Mouse (Mus musculus) lung, postnatal 36 days (tissue): ENCODE data around the gene Glo1.
"Not testable (repeated sequence)": the region's sequence is repeated elsewhere in the genome, so short reads cannot be mapped to it uniquely, and the experiment has no call there.

ENCODE experiments used
- DNase-seq: peaks from one replicate; pipeline ENCODE4 v3.0.0; 2022; ENCODE audit warnings: mixed read lengths

The Glo1 gene

DNA sequence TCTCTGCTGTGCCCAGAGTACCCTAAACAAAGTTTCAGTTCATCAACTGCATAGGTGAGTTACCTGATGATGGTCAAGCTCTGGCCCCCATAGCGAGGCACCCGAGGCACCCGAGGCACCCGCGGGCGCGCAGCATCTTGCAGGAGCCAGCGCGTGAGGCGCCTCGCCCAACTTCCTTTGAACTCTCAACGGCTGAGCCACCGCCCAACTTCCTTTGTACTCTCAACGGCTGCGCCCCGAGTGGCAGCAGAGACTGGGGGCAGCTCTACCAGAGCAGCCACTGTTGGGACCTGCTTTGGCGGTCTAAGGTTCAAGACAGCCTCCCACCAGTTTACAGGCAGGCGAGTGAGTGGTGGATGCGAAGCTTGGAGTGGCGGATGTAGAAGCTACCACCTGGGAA is at the start of gene Glo1:
Gene Glo1 (minus strand): TSS at position 153 of the 400 bp plus-strand sequence.
- DNase-seq, result not testable (repeated sequence)

- DNase-seq, result no peak
These were observed 48.5 kb upstream of the Glo1 start for GRCm38 (mm10) chr17:30675021-30675740.

- DNase-seq, result no peak
These were observed 46.4 kb upstream of the Glo1 start for GRCm38 (mm10) chr17:30673023-30673422.

DNA sequence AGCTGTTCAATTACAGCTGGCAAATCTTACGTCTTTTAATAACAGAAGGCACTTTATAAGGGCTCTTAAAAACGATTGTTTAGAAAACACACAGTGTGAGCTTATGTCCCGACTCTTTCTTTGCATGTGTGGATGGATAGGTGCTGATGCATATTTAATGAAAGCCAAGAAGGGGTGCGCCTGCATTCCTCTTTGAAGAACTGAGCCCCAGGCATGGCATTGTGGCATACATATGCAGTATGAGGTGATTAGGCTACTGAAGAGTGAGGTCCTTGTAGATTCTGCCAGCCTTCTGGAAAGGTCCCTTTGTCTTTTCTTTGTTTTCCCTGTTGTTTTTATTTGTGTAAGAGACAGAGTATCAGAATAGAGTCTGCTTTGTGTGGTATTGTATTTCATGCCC is 45.9 kb upstream of the Glo1 start:
- no peak for DNase-seq

- no peak for DNase-seq
These were observed 38.2 kb upstream of the Glo1 start for GRCm38 (mm10) chr17:30664856-30665255.

GRCm38 (mm10) chr17:30663170-30663569 is 36.5 kb upstream of the Glo1 start:
- DNase-seq, result no peak

- no peak for DNase-seq
These were observed 35.5 kb upstream of the Glo1 start for GRCm38 (mm10) chr17:30662131-30662530.

DNA sequence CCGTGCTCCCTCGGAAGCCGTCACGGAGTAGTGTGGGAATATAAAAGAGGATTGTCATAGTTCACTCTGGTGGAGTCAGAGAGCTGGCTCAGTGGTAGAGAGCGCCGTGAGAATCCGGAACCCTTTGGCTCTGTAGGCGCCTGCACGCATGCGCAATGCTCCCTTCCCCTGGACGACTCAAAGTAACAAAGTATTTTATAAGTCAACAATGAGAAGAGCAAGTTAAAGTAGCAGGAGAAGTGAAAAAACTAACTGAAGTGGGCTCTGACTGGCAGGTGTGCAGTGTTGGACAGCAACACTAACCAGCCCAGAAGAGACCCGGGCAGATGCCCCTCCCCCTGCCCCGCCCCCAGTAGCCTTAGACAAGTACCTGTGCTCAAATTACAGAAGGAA is 31.5 kb upstream of the Glo1 start:
- DNase-seq, result peak; percentile 95

DNA sequence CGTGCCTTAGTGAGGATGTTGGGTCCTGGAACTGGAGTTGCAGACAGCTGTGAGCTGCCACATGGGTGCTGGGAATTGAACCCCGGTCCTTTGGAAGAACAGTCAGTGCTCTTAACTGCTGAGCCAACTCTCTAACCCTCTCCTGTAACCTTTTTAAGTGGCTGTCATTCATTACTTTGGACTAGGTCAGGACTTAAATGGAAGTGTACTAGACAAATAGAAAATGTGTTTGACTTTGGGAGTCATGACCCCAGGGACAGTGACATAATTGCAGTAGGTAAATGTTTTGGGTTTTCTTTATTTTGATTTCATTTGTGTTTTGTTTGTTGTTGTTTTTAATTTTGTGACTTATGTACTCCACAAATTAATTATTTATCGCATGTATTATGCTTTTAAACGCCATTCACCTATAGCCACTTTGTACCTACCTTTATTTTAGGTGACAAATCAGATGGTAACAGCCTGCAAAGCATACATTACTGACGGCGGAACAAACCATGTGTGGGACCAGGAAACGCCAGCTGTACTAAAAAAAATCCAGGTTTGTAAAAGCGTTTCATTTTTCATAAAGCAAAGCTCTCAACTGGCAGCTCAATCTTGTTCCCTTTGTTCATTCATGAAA is 31.0 kb upstream of the Glo1 start:
- peak; percentile 12 for DNase-seq

DNA sequence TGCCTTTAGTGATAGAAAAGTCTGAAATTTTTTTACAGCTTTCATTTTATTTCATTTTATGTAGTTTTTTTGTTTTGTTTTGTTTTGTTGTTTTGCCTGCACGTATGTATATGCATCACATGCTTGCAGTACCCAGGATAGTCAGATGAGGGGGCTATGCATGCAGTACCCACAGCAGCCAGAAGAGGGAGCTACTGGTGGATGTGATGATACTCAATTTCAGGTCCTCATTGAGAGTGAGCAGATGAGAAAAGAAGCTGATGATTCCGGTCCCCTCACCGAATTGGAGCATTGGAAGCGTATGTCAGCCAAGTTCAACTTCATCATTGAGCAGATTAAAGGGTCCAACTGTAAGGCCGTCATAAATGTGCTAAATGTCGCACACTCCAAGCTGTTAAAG is 26.3 kb upstream of the Glo1 start:
- DNase-seq, result no peak

GRCm38 (mm10) chr17:30648770-30649169 is 22.1 kb upstream of the Glo1 start:
- DNase-seq, result no peak

- DNase-seq, result no peak
These were observed 14.2 kb upstream of the Glo1 start for GRCm38 (mm10) chr17:30640896-30641295.

DNA sequence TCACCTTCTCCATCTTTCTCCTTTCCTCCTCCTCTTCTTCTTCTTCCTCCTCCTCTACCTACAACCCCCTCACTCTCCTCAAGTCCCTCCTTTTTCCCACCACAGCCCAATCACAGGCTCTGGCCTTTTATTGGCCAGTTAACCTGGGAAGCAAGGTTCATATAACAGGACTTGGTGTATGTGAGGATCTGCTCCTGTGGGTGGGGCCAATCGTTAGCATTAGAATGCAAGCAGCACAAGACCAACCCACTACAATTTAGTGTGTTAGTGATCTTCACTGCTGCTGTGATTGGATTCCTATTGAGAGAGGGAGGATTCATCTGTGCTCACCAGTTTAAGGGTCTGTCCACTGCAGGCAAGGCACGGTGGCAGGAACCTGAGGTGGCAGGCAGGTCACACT is 12.3 kb upstream of the Glo1 start:
- no peak for DNase-seq

GRCm38 (mm10) chr17:30637714-30638113 is 11.0 kb upstream of the Glo1 start:
- no peak for DNase-seq

- peak; percentile 36 for DNase-seq
These were observed 8.7 kb upstream of the Glo1 start for GRCm38 (mm10) chr17:30635367-30635766.

- DNase-seq, result not testable (repeated sequence)
These were observed 2.5 kb downstream of the Glo1 start, which contains the start of gene Dnah8 for GRCm38 (mm10) chr17:30624132-30624531. Gene Dnah8 (plus strand): TSS chr17:30624354.

GRCm38 (mm10) chr17:30623200-30623599 is 3.5 kb downstream of the Glo1 start:
- no peak for DNase-seq

- DNase-seq, result no peak
These were observed 5.2 kb downstream of the Glo1 start for GRCm38 (mm10) chr17:30621450-30621849.

DNA sequence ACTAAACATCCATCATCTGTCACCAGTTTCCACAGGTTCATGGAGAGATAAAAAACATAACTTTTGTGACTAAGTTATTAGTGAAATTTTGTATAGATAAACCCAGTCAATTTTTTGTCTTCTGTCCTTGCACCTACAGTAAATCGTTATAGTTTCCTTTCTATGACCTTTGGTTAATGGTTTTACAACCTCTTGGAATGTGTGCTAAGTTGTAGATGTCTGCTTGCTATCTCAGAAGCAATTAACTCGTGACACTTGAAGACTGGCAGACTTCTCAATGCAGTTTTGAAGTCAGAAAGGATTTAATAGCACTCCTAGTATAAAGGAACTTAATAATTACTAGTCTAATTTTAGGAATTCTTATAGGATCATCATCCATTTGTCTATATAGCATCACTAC is 6.1 kb downstream of the Glo1 start:
- no peak for DNase-seq

DNA sequence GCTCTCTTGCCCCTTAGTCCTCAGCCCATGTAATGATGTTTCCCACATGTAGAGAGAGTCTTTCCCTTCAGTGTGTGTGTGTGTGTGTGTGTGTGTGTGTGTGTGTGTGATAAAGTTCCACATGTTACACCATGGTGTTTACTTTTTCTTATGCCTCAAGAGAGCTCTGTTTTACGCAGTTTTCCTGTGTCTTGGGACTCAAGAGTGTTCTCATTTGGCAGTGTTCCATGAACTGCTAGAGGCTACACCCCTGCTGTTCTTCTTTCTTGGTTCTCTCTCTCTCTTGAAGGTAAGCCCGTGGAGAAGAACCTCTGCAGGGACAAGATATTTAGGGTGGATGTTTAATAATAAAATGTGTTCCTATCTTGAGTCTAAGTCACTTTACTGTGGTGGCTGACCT is 7.5 kb downstream of the Glo1 start:
- no peak for DNase-seq

DNA sequence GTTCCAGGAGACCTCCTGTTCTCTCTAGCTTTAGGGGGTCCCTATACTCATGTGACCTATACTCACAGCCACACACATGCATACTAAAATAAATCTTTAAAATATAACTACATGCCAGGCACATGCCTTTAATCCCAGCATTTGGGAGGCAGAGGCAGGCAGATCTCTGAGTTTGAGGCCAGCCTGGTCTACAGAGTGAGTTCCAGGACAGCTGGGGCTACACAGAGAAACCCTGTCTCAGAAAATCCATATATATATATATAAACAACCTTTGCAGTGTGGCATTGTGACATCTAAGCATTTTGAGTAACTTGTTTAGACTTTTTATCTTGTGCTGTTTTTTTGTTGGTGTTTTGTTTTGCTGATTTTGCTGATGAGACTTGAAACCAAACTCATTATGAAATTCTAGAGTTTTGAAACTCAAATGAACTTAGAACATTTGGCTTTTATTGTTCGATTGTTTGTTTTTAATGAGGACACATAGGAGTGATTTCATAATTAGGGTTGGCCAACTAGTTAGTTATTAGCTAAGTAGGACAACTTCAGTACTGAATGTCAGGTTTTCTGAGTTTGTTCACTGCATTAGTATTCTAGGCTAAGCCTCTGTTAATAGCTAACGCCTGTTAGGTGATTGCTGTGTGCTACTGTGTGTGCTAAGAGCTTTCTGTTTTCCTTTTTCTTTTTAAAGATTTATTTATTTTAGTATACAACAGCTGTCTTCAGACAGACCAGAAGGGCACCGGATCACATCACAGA is 8.4 kb downstream of the Glo1 start:
- no peak for DNase-seq

GRCm38 (mm10) chr17:30616203-30616602 is 10.5 kb downstream of the Glo1 start:
- DNase-seq, result no peak

- DNase-seq, result no peak
These were observed 13.3 kb downstream of the Glo1 start for GRCm38 (mm10) chr17:30613350-30613749.
